Mouse (Mus musculus) lung, embryonic 16.5 days (tissue): ENCODE results near the gene Gm28729. TPM values are rescaled to one million over a fixed set of nuclear protein-coding genes. Genes with fewer than 3 reads are reported as not detected.
A peak's percentile ranks its signal among the peaks of the same experiment; 100 is the strongest.

ENCODE experiments used
- ATAC-seq: fragments of 200-750 bp; cut with Nextera tagmentation; 2 replicates; pipeline ENCODE4 v1.8.0; 2017; ENCODE audit warnings: low read depth, mild to moderate bottlenecking, moderate library complexity
- H3K27ac ChIP-seq: fragments of 300-500 bp; sonication (generic); 2 replicates; pipeline ENCODE4 v1.5.1; 2014; ENCODE audit warnings: mild to moderate bottlenecking, control low read depth, low read length
- H3K27me3 ChIP-seq: fragments of 300-500 bp; sonication (generic); 2 replicates; pipeline ENCODE4 v1.6.1; 2014; ENCODE audit warnings: low read depth, low read length, mixed read lengths; ENCODE audit not compliant: control insufficient read depth, insufficient read depth
- H3K36me3 ChIP-seq: fragments of 300-500 bp; sonication (generic); 2 replicates; pipeline ENCODE4 v1.6.1; 2014; ENCODE audit warnings: low read length; ENCODE audit not compliant: control insufficient read depth, insufficient read depth
- H3K4me1 ChIP-seq: fragments of 300-500 bp; sonication (generic); replicated peaks from 2 replicates; pipeline ENCODE4 v1.6.1; 2014; ENCODE audit warnings: low read length, mixed read lengths; ENCODE audit not compliant: control insufficient read depth, insufficient read depth
- H3K4me2 ChIP-seq: fragments of 300-500 bp; sonication (generic); 2 replicates; pipeline ENCODE4 v1.6.1; 2014; ENCODE audit warnings: low read depth, low read length, control low read depth
- H3K4me3 ChIP-seq: fragments of 300-500 bp; sonication (generic); 2 replicates; pipeline ENCODE4 v1.5.1; 2014; ENCODE audit warnings: mild to moderate bottlenecking, low read length, control low read depth
- H3K9ac ChIP-seq: fragments of 300-500 bp; sonication (generic); 2 replicates; pipeline ENCODE4 v1.6.1; 2014; ENCODE audit warnings: low read length, control low read depth
- H3K9me3 ChIP-seq: fragments of 300-500 bp; sonication (generic); 2 replicates; pipeline ENCODE4 v1.6.1; 2016; ENCODE audit warnings: low read length; ENCODE audit not compliant: control insufficient read depth
- WGBS: fragments of 180-500 bp; shearing (Covaris S2); extraction: QIAGEN DNeasy Blood & Tissue Kit; methylation state at CpG from one replicate; pipeline ENCODE4 v1.1.7; 2014; 5-methylcytosine and 5-hydroxymethylcytosine counted together
- polyA plus RNA-seq: library from polyadenylated mRNA; unstranded; fragments of >200 nt; fragmentation: Nextera tagmentation; extraction: Ambion mirVana; gene quantifications from 2 replicates; pipeline ENCODE4 v1.2.1, GENCODE M21; 2015

The Gm28729 gene
- polyA plus RNA-seq, 1 experiment from 2014 or later: 1.7 TPM

DNA sequence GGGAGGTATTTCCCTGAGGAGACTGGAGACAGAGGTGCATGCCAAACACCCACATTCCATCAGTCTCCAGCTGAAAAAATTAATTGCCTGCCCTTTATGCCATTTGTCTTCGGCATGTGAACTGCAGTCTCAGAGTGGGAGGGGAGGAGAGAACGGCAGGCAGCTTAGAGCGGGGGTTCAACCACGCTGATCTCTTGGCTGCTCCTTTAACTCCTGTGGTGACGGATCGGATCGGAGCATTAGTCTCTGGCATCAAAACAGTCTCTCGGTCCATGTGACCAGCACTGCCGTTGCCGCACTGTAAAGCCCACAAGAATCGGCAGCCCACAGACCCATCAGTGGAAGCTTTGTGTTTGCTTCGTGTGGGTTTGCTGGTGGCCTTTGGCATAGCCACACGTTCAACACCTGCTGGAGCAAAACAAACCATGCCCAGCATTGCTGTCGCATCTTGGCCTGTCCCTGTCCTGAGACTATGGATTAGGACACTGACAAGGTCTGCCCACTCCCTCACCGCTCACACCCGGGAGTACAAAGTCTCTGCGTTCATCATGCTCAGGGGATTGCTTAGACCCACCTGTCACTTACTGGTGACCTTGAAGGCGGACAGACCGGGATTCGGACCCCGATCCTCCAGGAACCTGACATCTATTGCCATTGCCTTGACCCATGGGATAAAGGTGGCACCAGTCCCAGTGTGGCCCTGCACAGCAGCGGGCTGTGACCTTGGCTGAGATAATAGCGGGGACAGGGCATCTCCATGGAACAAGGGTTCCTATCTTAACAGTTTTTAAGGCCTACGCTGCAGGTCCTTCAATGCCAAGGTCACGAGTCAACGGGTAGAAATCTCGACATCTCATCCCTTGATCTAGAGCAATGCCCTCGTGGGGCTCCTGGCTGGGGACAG lies 87.9 kb downstream of the Gm28729 start:
- peaks cover 18% of the 10 kb centered on the region for H3K4me1 ChIP-seq
- peak overlapping the region; percentile 72 for H3K4me2 ChIP-seq
- WGBS: 9% methylated on average over 28 of the region's 28 CpGs
- H3K9ac ChIP-seq: peak overlapping the region; percentile 71
- ATAC-seq: no peak
- H3K4me3 ChIP-seq: peak overlapping the region; percentile 52
- H3K27me3 ChIP-seq: no peaks in the 10 kb centered on the region
- H3K36me3 ChIP-seq: no peaks in the 10 kb centered on the region
- no peaks in the 10 kb centered on the region for H3K9me3 ChIP-seq
- H3K27ac ChIP-seq: peak overlapping the region; percentile 89

Other genes starting within 250 kb of the Gm28729 start
- gene Atp1b3, start 160.8 kb downstream of the Gm28729 start, polyA plus RNA-seq: 177 and 188 TPM in 2 replicates
- 189 and 195 TPM in 2 replicates for gene Rnf7, start 46.6 kb downstream of the Gm28729 start, polyA plus RNA-seq
- gene Rasa2, start 106.4 kb upstream of the Gm28729 start, polyA plus RNA-seq: 15.3 and 18.9 TPM in 2 replicates
- gene Zbtb38, start 227.6 kb upstream of the Gm28729 start, polyA plus RNA-seq: 27.2 and 29.2 TPM in 2 replicates